Mouse (Mus musculus) lung, embryonic 14.5 days (tissue): ENCODE measurements around the gene Htr3b. TPM values are rescaled to one million over a fixed set of nuclear protein-coding genes. Genes with fewer than 3 reads are reported as not detected.

Experiments
- ATAC-seq: fragments of 200-750 bp; cut with Nextera tagmentation; 2 replicates; pipeline ENCODE4 v1.8.0; 2017; ENCODE audit warnings: mild to moderate bottlenecking, moderate TSS enrichment, moderate library complexity; ENCODE audit not compliant: insufficient read depth
- DNase-seq: peaks from one replicate; pipeline ENCODE4 v3.0.0-alpha.2; 2015
- H3K27ac ChIP-seq: fragments of 300-500 bp; sonication (generic); 2 replicates; pipeline ENCODE4 v1.5.1; 2014; ENCODE audit warnings: low read depth, mild to moderate bottlenecking, moderate library complexity
- H3K27me3 ChIP-seq: fragments of 300-500 bp; sonication (generic); 2 replicates; pipeline ENCODE4 v1.6.1; 2014; ENCODE audit warnings: low read length, control low read depth; ENCODE audit not compliant: insufficient read depth
- H3K36me3 ChIP-seq: fragments of 300-500 bp; sonication (generic); 2 replicates; pipeline ENCODE4 v1.6.1; 2014; ENCODE audit warnings: control low read depth; ENCODE audit not compliant: insufficient read depth
- H3K4me1 ChIP-seq: fragments of 300-500 bp; sonication (generic); 2 replicates; pipeline ENCODE4 v1.6.1; 2014; ENCODE audit warnings: antibody characterized with exemption, control low read depth; ENCODE audit not compliant: insufficient read depth
- H3K4me2 ChIP-seq: fragments of 300-500 bp; sonication (generic); 2 replicates; pipeline ENCODE4 v1.6.1; 2014; ENCODE audit warnings: mild to moderate bottlenecking
- H3K4me3 ChIP-seq: fragments of 300-500 bp; sonication (generic); 2 replicates; pipeline ENCODE4 v1.5.1; 2014; ENCODE audit warnings: low read depth, low read length
- H3K9ac ChIP-seq: fragments of 300-500 bp; sonication (generic); 2 replicates; pipeline ENCODE4 v1.6.1; 2014
- H3K9me3 ChIP-seq: fragments of 300-500 bp; sonication (generic); 2 replicates; pipeline ENCODE4 v1.6.1; 2016; ENCODE audit warnings: low read depth, low read length, control low read depth
- CTCF ChIP-seq: IDR thresholded peaks from 2 replicates; pipeline ENCODE4 v1.5.1; 2016; ENCODE audit warnings: antibody characterized with exemption, low read depth
- WGBS: fragments of 180-500 bp; shearing (Covaris S2); extraction: QIAGEN DNeasy Blood & Tissue Kit; methylation state at CpG from one replicate; pipeline ENCODE4 v1.1.7; 2014; 5-methylcytosine and 5-hydroxymethylcytosine counted together
- polyA plus RNA-seq: library from polyadenylated mRNA; unstranded; fragments of >200 nt; fragmentation: Nextera tagmentation; extraction: Ambion mirVana; gene quantifications from 2 replicates; pipeline ENCODE4 v1.2.1, GENCODE M21; 2014

The Htr3b gene
- polyA plus RNA-seq, 1 experiment from 2014 or later, result not detected

- WGBS, result 72% methylated on average over 6 of the region's 6 CpGs
- H3K36me3 ChIP-seq, result no peaks in the 10 kb centered on the region
- no peak for TF ChIP-seq CTCF
Measured at GRCm38 (mm10) chr9:48894755-48895154, 70.0 kb downstream of the Htr3b start.

GRCm38 (mm10) chr9:48893986-48894385 is 70.8 kb downstream of the Htr3b start:
- TF ChIP-seq CTCF, result peak; percentile 87
- Histone ChIP-seq H3K4me2 (no peak overlapping the region), H3K9ac (no peak overlapping the region), H3K36me3 (no peaks in the 10 kb centered on the region), H3K27me3 (no peaks in the 10 kb centered on the region; the same call in 1 of the 2 replicates), H3K4me1 (no peaks in the 10 kb centered on the region), H3K9me3 (no peaks in the 10 kb centered on the region), H3K4me3 (no peak overlapping the region), H3K27ac (no peak overlapping the region)
- DNase-seq, result peak; percentile 89
- 30% methylated on average over 3 of the region's 3 CpGs for WGBS
- ATAC-seq, result no peak

More at GRCm38 (mm10) chr9:48894755-48895154, 70.0 kb downstream of the Htr3b start:
- Histone ChIP-seq H3K4me2 (no peak overlapping the region), H3K9ac (no peak overlapping the region), H3K27me3 (no peaks in the 10 kb centered on the region; the same call in 1 of the 2 replicates), H3K9me3 (no peaks in the 10 kb centered on the region), H3K4me1 (no peaks in the 10 kb centered on the region), H3K27ac (no peak overlapping the region), H3K4me3 (no peak overlapping the region)
- DNase-seq, result no peak
- no peak for ATAC-seq

- TF ChIP-seq CTCF, result no peak
- ATAC-seq (no peak), DNase-seq (no peak)
- no peak overlapping the region for H3K9ac ChIP-seq
- H3K27me3 ChIP-seq, result no peaks in the 10 kb centered on the region
- no peaks in the 10 kb centered on the region for H3K9me3 ChIP-seq
- H3K36me3 ChIP-seq, result no peaks in the 10 kb centered on the region
- no peak overlapping the region for H3K27ac ChIP-seq
- no peak overlapping the region for H3K4me2 ChIP-seq
- no peak overlapping the region for H3K4me3 ChIP-seq
- no peaks in the 10 kb centered on the region for H3K4me1 ChIP-seq
- 71% methylated on average over 7 of the region's 7 CpGs for WGBS
Measured at GRCm38 (mm10) chr9:48889093-48889492, 75.7 kb downstream of the Htr3b start.

Other genes with a start within 250 kb of the Htr3b start
- 0.71 and 1.2 TPM in 2 replicates for gene Zbtb16, start 128.8 kb downstream of the Htr3b start, polyA plus RNA-seq
- 0.82 and 1.5 TPM in 2 replicates for gene Htr3a, start 53.9 kb downstream of the Htr3b start, polyA plus RNA-seq
- 33.2 and 33.5 TPM in 2 replicates for gene Usp28, start 20.4 kb upstream of the Htr3b start, polyA plus RNA-seq
- 50.7 and 53.4 TPM in 2 replicates for gene Zw10, start 90.6 kb upstream of the Htr3b start, polyA plus RNA-seq
- 0.34 and 0.47 TPM in 2 replicates for gene Tmprss5, start 116.3 kb upstream of the Htr3b start, polyA plus RNA-seq